Mouse (Mus musculus) regulatory T cell (primary cell): Measurements from ENCODE around the gene Vmn1r122.
"Not testable (repeated sequence)": the region's sequence is repeated elsewhere in the genome, so short reads cannot be mapped to it uniquely, and the experiment has no call there.

Experiments
- in situ Hi-C: fragments of 300-600 bp; cut with MboI, MseI; formaldehyde crosslinking; loops from one replicate; pipeline ENCODE4 v1.15.1; 2025; ENCODE audit warnings: high pct_unique_total_duplicates

Gene Vmn1r122

DNA sequence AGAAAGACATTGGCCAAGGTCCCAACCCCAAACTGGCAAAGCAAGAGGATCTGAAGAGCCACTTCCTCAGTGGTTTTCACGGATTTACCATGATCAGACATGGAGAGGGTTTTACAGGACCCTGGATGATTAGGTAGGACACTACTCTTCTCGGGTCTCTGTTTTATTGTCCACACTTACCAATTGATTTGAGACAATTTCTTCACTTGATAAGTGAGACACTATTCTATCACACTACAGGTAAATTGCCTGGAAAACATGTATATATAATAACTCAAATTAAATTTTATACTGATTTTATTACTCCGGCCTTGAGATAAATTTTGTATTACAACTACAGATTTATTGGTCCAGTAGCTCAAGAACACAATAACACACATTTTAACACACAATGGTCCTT, at the start of gene Vmn1r122:
Vmn1r122 (minus strand) TSS at position 101 of the 400 bp plus-strand sequence.
- in situ Hi-C loops = not testable (repeated sequence)

DNA sequence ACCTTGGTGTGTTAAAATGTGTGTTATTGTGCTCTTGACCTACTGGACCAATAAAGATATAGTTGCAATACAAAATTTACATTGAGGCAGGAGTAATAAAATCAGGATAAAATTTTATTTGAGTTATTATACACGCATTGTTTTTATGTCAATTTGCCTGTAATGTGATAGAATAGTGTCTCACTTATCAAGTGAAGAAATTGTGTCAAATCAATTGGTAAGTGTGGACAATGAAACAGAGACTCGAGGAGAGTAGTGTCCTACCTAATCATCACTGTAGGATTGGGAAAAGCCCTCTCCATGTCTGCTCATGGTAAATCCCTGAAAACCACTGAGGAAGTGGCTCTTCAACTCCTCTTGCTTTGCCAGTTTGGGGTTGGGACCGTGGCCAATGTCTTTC, 28.0 kb upstream of the Vmn1r122 start, which contains the start of gene Vmn1r123:
Vmn1r123 (plus strand) TSS at position 301 of the 400 bp plus-strand sequence.
- in situ Hi-C loops = not testable (repeated sequence)

GRCm38 (mm10) chr7:21098413-21098812, 35.5 kb downstream of the Vmn1r122 start, which contains the start of gene Vmn1r121:
Gene Vmn1r121, minus strand, starts transcription at chr7:21098513.
- in situ Hi-C loops = not testable (repeated sequence)
